Mouse (Mus musculus): ENCODE results near the gene Nudt17. TPM values are rescaled to one million over a fixed set of nuclear protein-coding genes. Genes with fewer than 3 reads are reported as not detected.

Nudt17 gene
- polyA plus RNA-seq, 1 experiment, result 17.9 TPM

GRCm38 (mm10) chr3:96660901-96661300 lies 47.5 kb downstream of the Nudt17 start:
- DNase-seq, result no peak
- WGBS, result 57% methylated on average over 2 of the region's 2 CpGs
- Histone ChIP-seq H3K4me3 (ENCODE audit: control insufficient read depth, insufficient read depth, low read length) (no peak overlapping the region), H3K27ac (ENCODE audit: control insufficient read depth, insufficient read depth, low read length) (no peak overlapping the region), H3K36me3 (ENCODE audit: control insufficient read depth, insufficient read depth, low read length) (no peaks in the 10 kb centered on the region), H3K4me1 (replicated peaks; ENCODE audit: control insufficient read depth, insufficient read depth, low read length) (peaks cover 6% of the 10 kb centered on the region), H3K27me3 (ENCODE audit: control insufficient read depth, insufficient read depth, low read length) (no peaks in the 10 kb centered on the region)
- TF ChIP-seq CTCF (IDR thresholded peaks at IDR 0.05; ENCODE audit: borderline replicate concordance, control insufficient read depth, extremely low read depth, insufficient read depth, low read length, poor library complexity) (no peak), POLR2A (IDR thresholded peaks at IDR 0.05; ENCODE audit: control insufficient read depth, extremely low read depth, insufficient read depth, low read length, poor library complexity) (no peak)

Other genes starting within 250 kb of the Nudt17 start
- gene Hfe2, start 183.4 kb downstream of the Nudt17 start, polyA plus RNA-seq (2012; rRNA removed), result 1.3 and 10.4 TPM in 2 replicates
- 587 and 719 TPM in 2 replicates for gene Txnip, start 150.6 kb downstream of the Nudt17 start, polyA plus RNA-seq (2012; rRNA removed)
- not detected in 2 replicates for gene Gm16253, start 131.6 kb downstream of the Nudt17 start, polyA plus RNA-seq (2012; rRNA removed)
- 17.8 and 18.2 TPM in 2 replicates for gene Polr3gl, start 114.4 kb downstream of the Nudt17 start, polyA plus RNA-seq (2012; rRNA removed)
- 0.18 and 0.49 TPM in 2 replicates for gene Ankrd34a, start 111.9 kb downstream of the Nudt17 start, polyA plus RNA-seq (2012; rRNA removed)
- gene Lix1l, start 107.4 kb downstream of the Nudt17 start, polyA plus RNA-seq (2012; rRNA removed), result 4.6 and 8.2 TPM in 2 replicates
- gene Rbm8a, start 78.6 kb downstream of the Nudt17 start, polyA plus RNA-seq (2012; rRNA removed), result 12.2 and 14.4 TPM in 2 replicates
- 37.0 and 41.0 TPM in 2 replicates for gene Pex11b, start 73.2 kb downstream of the Nudt17 start, polyA plus RNA-seq (2012; rRNA removed)
- gene Gm42957, start 73.1 kb downstream of the Nudt17 start, polyA plus RNA-seq (2012; rRNA removed), result 0.14 and 0.23 TPM in 2 replicates
- gene Itga10, start 63.0 kb downstream of the Nudt17 start, polyA plus RNA-seq (2012; rRNA removed), result 2.9 and 3.0 TPM in 2 replicates
- 1.7 and 2.8 TPM in 2 replicates for gene Ankrd35, start 38.4 kb downstream of the Nudt17 start, polyA plus RNA-seq (2012; rRNA removed)
- gene Pias3, start 12.2 kb downstream of the Nudt17 start, polyA plus RNA-seq (2012; rRNA removed), result 32.7 and 33.1 TPM in 2 replicates
- gene Polr3c, start 19.1 kb upstream of the Nudt17 start, polyA plus RNA-seq (2012; rRNA removed), result 49.3 and 51.1 TPM in 2 replicates
- 24.1 and 26.3 TPM in 2 replicates for gene Rnf115, start 19.1 kb upstream of the Nudt17 start, polyA plus RNA-seq (2012; rRNA removed)
- 0.49 and 0.60 TPM in 2 replicates for gene Pdzk1, start 120.7 kb upstream of the Nudt17 start, polyA plus RNA-seq (2012; rRNA removed)
- 2.7 and 2.8 TPM in 2 replicates for gene Cd160, start 120.8 kb upstream of the Nudt17 start, polyA plus RNA-seq (2012; rRNA removed)
- 1.2 and 2.1 TPM in 2 replicates for gene Gja5, start 196.1 kb upstream of the Nudt17 start, polyA plus RNA-seq (2012; rRNA removed)
- gene Gpr89, start 196.8 kb upstream of the Nudt17 start, polyA plus RNA-seq (2012; rRNA removed), result 17.3 and 19.5 TPM in 2 replicates
- gene Gja8, start 217.5 kb upstream of the Nudt17 start, polyA plus RNA-seq (2012; rRNA removed), result 0.01 TPM in 2 replicates

Data from thymus, adult 2 months (tissue).